8 mouse cellular contexts compared by ENCODE assay signal in genomic region chr13:83724995-83725394, GRCm38 (mm10).
DNase-seq lines count a peak whose midpoint lies in the region; ATAC-seq and TF ChIP-seq lines count a peak whose summit lies in the region.

No protein-coding gene starts in this region.

- H3K4me2 ChIP-seq in forebrain, embryonic 12.5 days = peak overlapping the region; percentile 73
- peak overlapping the region; percentile 57 for H3K4me2 ChIP-seq in midbrain, embryonic 11.5 days
- no peak overlapping the region for H3K4me2 ChIP-seq in stomach, embryonic 16.5 days (ENCODE audit: low read depth, low read length)

- H3K27ac ChIP-seq in forebrain, embryonic 12.5 days = peak overlapping the region; percentile 100
- peak overlapping the region; percentile 100 for H3K27ac ChIP-seq in layer of hippocampus, adult 2 months
- H3K27ac ChIP-seq in midbrain, embryonic 11.5 days (ENCODE audit: low read depth, low read length) = peak overlapping the region; percentile 58
- no peak overlapping the region for H3K27ac ChIP-seq in stomach, embryonic 16.5 days (ENCODE audit: low read length)

- under 1% methylated on average over 11 of the region's 11 CpGs for WGBS in forebrain, embryonic 12.5 days
- under 1% methylated on average over 11 of the region's 11 CpGs for WGBS in midbrain, embryonic 11.5 days
- WGBS in stomach, embryonic 16.5 days = under 1% methylated on average over 11 of the region's 11 CpGs

- peaks cover 2% of the 10 kb centered on the region; the same call in 1 of the 2 replicates for H3K4me1 ChIP-seq in forebrain, embryonic 12.5 days
- peaks cover 13% of the 10 kb centered on the region for H3K4me1 ChIP-seq in midbrain, embryonic 11.5 days (ENCODE audit: control insufficient read depth, insufficient read depth, low read length)
- H3K4me1 ChIP-seq in stomach, embryonic 16.5 days (ENCODE audit: control insufficient read depth, insufficient read depth, low read length) = no peaks in the 10 kb centered on the region

- DNase-seq in A20 (ENCODE audit: low read depth, low spot score) = peak; percentile 74
- DNase-seq in CD4-positive helper T cell, adult 2 months (ENCODE audit: low read depth, low spot score) = peak; percentile 20
- DNase-seq in layer of hippocampus, adult 2 months (ENCODE audit: low spot score in 2 of 2) = peak in 1 of 2 experiments; percentile 85
- DNase-seq in midbrain, embryonic 11.5 days (ENCODE audit: low spot score, missing footprints) = peak; percentile 98
- DNase-seq in urinary bladder, postnatal 25 days (ENCODE audit: low spot score) = no peak

- H3K27me3 ChIP-seq in forebrain, embryonic 12.5 days = 0 out of 2 replicates have a peak, but pooled peaks cover 5% of the 10 kb centered on the region
- peaks cover 34% of the 10 kb centered on the region for H3K27me3 ChIP-seq in midbrain, embryonic 11.5 days (ENCODE audit: control insufficient read depth, insufficient read depth, low read length)
- peaks cover 87% of the 10 kb centered on the region for H3K27me3 ChIP-seq in stomach, embryonic 16.5 days (ENCODE audit: control insufficient read depth, insufficient read depth, low read length)

- 0 out of 2 replicates have a peak, but pooled peaks cover 3% of the 10 kb centered on the region for H3K36me3 ChIP-seq in forebrain, embryonic 12.5 days (replicated peaks)
- no peaks in the 10 kb centered on the region for H3K36me3 ChIP-seq in midbrain, embryonic 11.5 days (ENCODE audit: control insufficient read depth, insufficient read depth, low read length)
- H3K36me3 ChIP-seq in stomach, embryonic 16.5 days (ENCODE audit: control insufficient read depth, insufficient read depth, low read length) = no peaks in the 10 kb centered on the region

- ATAC-seq in cerebellum, adult (ENCODE audit: insufficient number of reproducible peaks, low FRiP score, low TSS enrichment) = peak; percentile 18; the same call in 1 of the 2 replicates
- peak; percentile 43 for ATAC-seq in forebrain, embryonic 12.5 days (ENCODE audit: low FRiP score)
- ATAC-seq in midbrain, embryonic 11.5 days (ENCODE audit: low FRiP score) = peak; percentile 41
- peak; percentile 58; the same call in 1 of the 2 replicates for ATAC-seq in stomach, embryonic 16.5 days (ENCODE audit: insufficient read depth, low FRiP score)

- peak; percentile 95 for TF ChIP-seq CTCF in layer of hippocampus, adult 2 months (conservative IDR thresholded peaks at IDR 0.05)

- H3K4me3 ChIP-seq in forebrain, embryonic 12.5 days (replicated peaks) = peak overlapping the region; percentile 87
- peak overlapping the region; percentile 88 for H3K4me3 ChIP-seq in layer of hippocampus, adult 2 months
- H3K4me3 ChIP-seq in midbrain, embryonic 11.5 days (ENCODE audit: low read depth, low read length) = peak overlapping the region; percentile 81
- no peak overlapping the region for H3K4me3 ChIP-seq in stomach, embryonic 16.5 days (replicated peaks; ENCODE audit: low read length)

- peak overlapping the region; percentile 100 for H3K9ac ChIP-seq in forebrain, embryonic 12.5 days
- H3K9ac ChIP-seq in midbrain, embryonic 11.5 days (ENCODE audit: low read length) = peak overlapping the region; percentile 84
- H3K9ac ChIP-seq in stomach, embryonic 16.5 days (ENCODE audit: low read length) = no peak overlapping the region

- H3K9me3 ChIP-seq in forebrain, embryonic 12.5 days = no peaks in the 10 kb centered on the region
- H3K9me3 ChIP-seq in midbrain, embryonic 11.5 days (ENCODE audit: control insufficient read depth, low read length) = no peaks in the 10 kb centered on the region
- no peaks in the 10 kb centered on the region for H3K9me3 ChIP-seq in stomach, embryonic 16.5 days (replicated peaks; ENCODE audit: control insufficient read depth, low read length)
